Mouse (Mus musculus): ENCODE measurements around the gene Dab2ip. TPM values are rescaled to one million over a fixed set of nuclear protein-coding genes. Genes with fewer than 3 reads are reported as not detected.

The Dab2ip gene
- polyA plus RNA-seq, 1 experiment from 2014 or later: 65.7 TPM

GRCm38 (mm10) chr2:35627298-35627898 lies 69.3 kb downstream of the Dab2ip start:
- peaks cover 40% of the 10 kb centered on the region for H3K4me1 ChIP-seq
- H3K36me3 ChIP-seq: no peaks in the 10 kb centered on the region
- no peak overlapping the region for H3K9ac ChIP-seq
- no peak overlapping the region for H3K4me3 ChIP-seq
- ATAC-seq (ENCODE audit: low FRiP score, low read depth): no peak
- WGBS: 72% methylated on average over 11 of the region's 11 CpGs
- H3K4me2 ChIP-seq (replicated peaks): no peak overlapping the region
- H3K9me3 ChIP-seq: no peaks in the 10 kb centered on the region
- H3K27me3 ChIP-seq (replicated peaks): no peaks in the 10 kb centered on the region
- H3K27ac ChIP-seq: no peak overlapping the region

DNA sequence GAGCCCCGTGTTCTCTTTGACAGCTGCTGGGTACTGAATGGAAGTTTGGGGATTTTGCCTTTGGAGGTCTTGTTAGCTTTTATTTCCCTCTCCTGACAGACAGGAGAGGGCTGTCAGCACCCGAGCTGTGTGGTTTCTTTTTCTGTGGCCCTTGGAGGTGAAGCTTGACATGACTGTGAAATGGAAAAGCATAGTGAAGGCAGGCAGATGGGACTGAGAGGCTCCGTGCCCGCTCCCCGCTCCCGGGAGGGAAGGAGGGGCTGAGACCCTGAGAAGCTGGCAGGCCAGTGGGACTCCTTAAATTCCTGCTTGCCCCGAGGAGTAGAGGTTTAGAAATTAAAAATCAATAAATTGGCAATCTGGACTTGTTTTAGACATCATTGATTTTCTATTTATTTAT lies 70.0 kb downstream of the Dab2ip start:
- no peak for ATAC-seq (ENCODE audit: low FRiP score, low read depth)
- no peak overlapping the region for H3K27ac ChIP-seq
- 67% methylated on average over 7 of the region's 7 CpGs for WGBS
- H3K4me2 ChIP-seq (replicated peaks): no peak overlapping the region
- H3K27me3 ChIP-seq (replicated peaks): no peaks in the 10 kb centered on the region
- H3K4me1 ChIP-seq: peaks cover 35% of the 10 kb centered on the region
- no peaks in the 10 kb centered on the region for H3K9me3 ChIP-seq
- no peak overlapping the region for H3K4me3 ChIP-seq
- no peaks in the 10 kb centered on the region for H3K36me3 ChIP-seq
- no peak overlapping the region for H3K9ac ChIP-seq

DNA sequence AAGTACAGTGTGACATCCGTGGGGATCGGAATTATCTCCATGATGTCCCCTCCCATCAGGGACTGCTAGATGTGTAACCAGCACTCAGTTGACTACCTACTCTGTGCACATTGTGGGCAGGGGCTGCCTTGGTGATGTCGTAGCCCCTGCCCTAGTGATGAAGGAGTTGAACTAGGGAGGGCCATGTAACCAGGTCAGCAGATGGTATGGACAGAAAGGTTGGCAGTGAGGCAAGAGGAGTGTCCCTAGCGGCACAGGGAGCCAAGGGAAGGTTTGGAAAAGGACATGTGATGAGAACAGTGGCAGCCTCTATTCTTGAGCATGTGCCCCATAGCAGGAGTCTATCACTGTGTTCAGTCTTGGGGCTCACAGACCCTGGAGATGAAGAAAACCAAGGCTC lies 70.6 kb downstream of the Dab2ip start:
- no peak overlapping the region for H3K9ac ChIP-seq
- peaks cover 29% of the 10 kb centered on the region for H3K4me1 ChIP-seq
- H3K9me3 ChIP-seq: no peaks in the 10 kb centered on the region
- no peak overlapping the region for H3K4me3 ChIP-seq
- H3K4me2 ChIP-seq (replicated peaks): no peak overlapping the region
- H3K36me3 ChIP-seq: no peaks in the 10 kb centered on the region
- 91% methylated on average over 4 of the region's 4 CpGs for whole genome bisulfite sequencing
- ATAC-seq (ENCODE audit: low FRiP score, low read depth): no peak
- H3K27ac ChIP-seq: no peak overlapping the region
- H3K27me3 ChIP-seq (replicated peaks): no peaks in the 10 kb centered on the region

- no peak overlapping the region for H3K4me2 ChIP-seq (replicated peaks)
- ATAC-seq (ENCODE audit: low FRiP score, low read depth): no peak
- no peaks in the 10 kb centered on the region for H3K9me3 ChIP-seq
- WGBS: 89% methylated on average over 5 of the region's 8 CpGs
- H3K36me3 ChIP-seq: no peaks in the 10 kb centered on the region
- no peak overlapping the region for H3K27ac ChIP-seq
- no peaks in the 10 kb centered on the region for H3K27me3 ChIP-seq (replicated peaks)
- no peak overlapping the region for H3K9ac ChIP-seq
- peaks cover 24% of the 10 kb centered on the region for H3K4me1 ChIP-seq
- no peak overlapping the region for H3K4me3 ChIP-seq
These were observed 71.1 kb downstream of the Dab2ip start for GRCm38 (mm10) chr2:35629126-35629525.

- H3K4me1 ChIP-seq: peaks cover 4% of the 10 kb centered on the region; the same call in 1 of the 2 replicates
- no peak overlapping the region for H3K4me3 ChIP-seq
- H3K4me2 ChIP-seq (replicated peaks): no peak overlapping the region
- H3K36me3 ChIP-seq: no peaks in the 10 kb centered on the region
- WGBS: 90% methylated on average over 4 of the region's 4 CpGs
- H3K27me3 ChIP-seq (replicated peaks): no peaks in the 10 kb centered on the region
- no peak for ATAC-seq (ENCODE audit: low FRiP score, low read depth)
- H3K9me3 ChIP-seq: no peaks in the 10 kb centered on the region
- H3K27ac ChIP-seq: no peak overlapping the region
- H3K9ac ChIP-seq: no peak overlapping the region
These were observed 75.3 kb downstream of the Dab2ip start for GRCm38 (mm10) chr2:35633392-35633791.

DNA sequence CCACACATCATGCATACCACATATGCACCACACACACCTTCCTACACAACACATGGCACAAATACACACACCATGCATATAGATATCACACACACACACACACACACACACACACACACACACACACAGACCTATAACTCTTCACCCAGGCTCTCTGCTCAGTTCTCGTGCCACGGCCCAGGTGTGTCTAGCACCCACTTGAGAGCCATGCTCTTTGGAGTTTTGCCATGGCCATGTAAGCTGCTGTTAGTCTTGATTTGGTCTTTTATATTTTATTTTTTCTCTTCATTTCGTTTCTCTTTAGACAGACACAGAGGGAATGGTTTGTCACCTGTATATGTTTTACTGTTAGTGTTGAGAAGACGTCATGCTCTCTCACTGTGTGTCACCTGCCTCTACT lies 76.9 kb downstream of the Dab2ip start:
- no peaks in the 10 kb centered on the region for H3K27me3 ChIP-seq (replicated peaks)
- peaks cover 4% of the 10 kb centered on the region; the same call in 1 of the 2 replicates for H3K4me1 ChIP-seq
- no peak overlapping the region for H3K9ac ChIP-seq
- H3K9me3 ChIP-seq: no peaks in the 10 kb centered on the region
- no peak overlapping the region for H3K4me3 ChIP-seq
- H3K4me2 ChIP-seq (replicated peaks): no peak overlapping the region
- H3K36me3 ChIP-seq: no peaks in the 10 kb centered on the region
- no peak for ATAC-seq (ENCODE audit: low FRiP score, low read depth)
- WGBS: 90% methylated on average over 4 of the region's 4 CpGs
- no peak overlapping the region for H3K27ac ChIP-seq

DNA sequence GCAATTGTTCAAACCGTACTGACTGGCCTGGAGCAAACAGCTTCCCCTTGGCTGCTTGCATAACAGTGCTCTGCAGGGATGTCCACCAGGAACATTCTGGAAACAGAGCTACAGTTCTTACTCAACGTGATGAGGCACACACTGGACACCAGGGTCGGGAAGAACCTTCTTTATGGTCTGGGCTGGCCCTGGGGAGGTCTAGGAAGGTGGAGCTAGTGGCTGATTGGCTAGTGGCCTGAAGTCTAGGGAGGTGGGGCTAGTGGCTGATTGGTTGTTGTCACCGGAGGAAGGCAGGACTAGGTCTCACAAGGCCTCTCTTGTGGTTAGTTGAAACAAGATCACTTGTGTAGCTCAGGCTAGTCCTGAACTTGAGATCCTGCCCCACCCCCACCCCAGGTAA lies 77.5 kb downstream of the Dab2ip start:
- H3K4me2 ChIP-seq (replicated peaks): no peak overlapping the region
- no peak overlapping the region for H3K9ac ChIP-seq
- H3K36me3 ChIP-seq: no peaks in the 10 kb centered on the region
- H3K27ac ChIP-seq: no peak overlapping the region
- H3K4me3 ChIP-seq: no peak overlapping the region
- 64% methylated on average over 4 of the region's 4 CpGs for WGBS
- no peaks in the 10 kb centered on the region for H3K9me3 ChIP-seq
- H3K4me1 ChIP-seq: peaks cover 4% of the 10 kb centered on the region; the same call in 1 of the 2 replicates
- ATAC-seq (ENCODE audit: low FRiP score, low read depth): no peak
- no peaks in the 10 kb centered on the region for H3K27me3 ChIP-seq (replicated peaks)

DNA sequence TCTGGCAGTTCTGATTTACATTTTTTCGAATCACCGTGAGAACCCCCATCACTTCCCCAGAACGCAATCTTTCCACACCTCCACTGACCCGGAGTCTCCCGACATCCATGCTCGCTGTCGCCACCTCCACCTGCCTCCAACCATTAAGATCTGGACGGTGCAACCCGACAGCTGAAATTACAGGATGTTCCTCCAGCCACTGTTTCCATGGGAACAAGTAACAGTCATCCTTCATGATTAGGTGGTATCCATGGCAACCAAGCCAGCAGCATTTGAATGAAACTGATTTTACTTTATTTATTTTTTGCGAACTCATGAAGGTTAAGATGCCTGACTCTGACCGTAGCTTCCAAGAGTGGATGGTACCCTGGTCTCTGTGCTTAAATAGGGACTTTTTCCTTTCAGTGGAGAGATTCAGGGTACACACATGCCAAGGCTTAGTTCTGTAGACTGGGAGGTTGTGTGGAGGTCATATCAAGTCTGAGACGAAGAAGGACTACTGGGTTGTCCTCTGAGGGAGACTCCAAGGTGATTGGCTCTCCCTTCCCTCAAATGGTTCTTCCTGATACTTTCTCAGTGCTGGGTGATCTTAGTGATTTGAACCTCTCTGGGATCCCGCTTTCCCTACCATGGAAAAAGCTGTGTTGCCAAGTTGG lies 79.9 kb downstream of the Dab2ip start:
- Histone ChIP-seq H3K27me3 (replicated peaks) (no peaks in the 10 kb centered on the region), H3K9me3 (no peaks in the 10 kb centered on the region), H3K4me2 (replicated peaks) (no peak overlapping the region), H3K27ac (no peak overlapping the region), H3K9ac (no peak overlapping the region), H3K4me1 (peaks cover 4% of the 10 kb centered on the region; the same call in 1 of the 2 replicates), H3K36me3 (0 out of 2 replicates have a peak, but pooled peaks cover 2% of the 10 kb centered on the region), H3K4me3 (no peak overlapping the region)
- 68% methylated on average over 13 of the region's 13 CpGs for WGBS
- 0 out of 2 replicates have a peak, but pooled peaks have one; percentile 63 for ATAC-seq (ENCODE audit: low FRiP score, low read depth)

DNA sequence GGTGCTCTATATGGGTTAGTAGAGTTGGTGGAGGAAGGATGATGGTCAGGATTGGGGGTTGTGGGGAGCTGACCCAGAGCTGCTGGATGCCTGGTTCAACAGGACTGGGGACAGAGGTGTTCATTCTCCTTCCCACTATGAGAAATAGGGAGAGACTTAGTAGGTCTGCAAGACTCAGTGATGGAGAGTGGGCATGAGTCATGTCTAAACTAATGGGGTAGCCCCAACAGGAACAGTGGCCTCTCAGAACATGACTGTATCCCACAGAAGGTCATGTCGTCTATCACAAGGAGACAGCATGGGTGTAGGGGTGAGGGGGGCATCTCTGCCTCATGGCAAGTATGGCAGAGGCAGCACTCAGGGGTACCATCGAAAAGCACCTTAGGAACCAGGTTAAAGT lies 81.7 kb downstream of the Dab2ip start:
- 93% methylated on average over 2 of the region's 2 CpGs for WGBS
- Histone ChIP-seq H3K9ac (no peak overlapping the region), H3K4me3 (no peak overlapping the region), H3K4me2 (replicated peaks) (no peak overlapping the region), H3K27me3 (replicated peaks) (no peaks in the 10 kb centered on the region), H3K4me1 (peaks cover 4% of the 10 kb centered on the region; the same call in 1 of the 2 replicates), H3K27ac (no peak overlapping the region), H3K36me3 (peaks cover 4% of the 10 kb centered on the region; the same call in 1 of the 2 replicates), H3K9me3 (no peaks in the 10 kb centered on the region)
- no peak for ATAC-seq (ENCODE audit: low FRiP score, low read depth)

DNA sequence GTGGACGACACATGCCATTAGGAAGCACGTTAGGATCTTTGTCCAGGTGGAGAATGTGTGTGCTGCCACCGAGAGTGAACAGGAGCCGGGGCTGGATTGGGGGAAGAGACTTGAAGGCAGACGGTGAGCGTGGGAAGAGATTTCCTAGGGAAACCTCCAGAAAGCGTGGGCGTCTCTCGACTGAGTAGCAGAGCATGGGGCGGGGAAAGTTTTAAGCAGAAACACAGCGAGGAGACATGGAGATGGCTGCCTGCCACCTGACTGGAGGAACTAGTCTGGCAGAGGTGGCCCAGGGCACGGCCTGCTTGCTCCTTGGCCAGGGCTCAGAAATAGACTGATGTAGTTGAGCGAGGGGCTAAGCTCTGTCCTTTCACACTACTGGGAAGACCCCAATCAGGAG lies 82.5 kb downstream of the Dab2ip start:
- Histone ChIP-seq H3K36me3 (peaks cover 6% of the 10 kb centered on the region; the same call in 1 of the 2 replicates), H3K27me3 (replicated peaks) (no peaks in the 10 kb centered on the region), H3K9me3 (no peaks in the 10 kb centered on the region), H3K27ac (no peak overlapping the region), H3K4me3 (no peak overlapping the region), H3K4me1 (peaks cover 4% of the 10 kb centered on the region; the same call in 1 of the 2 replicates), H3K9ac (no peak overlapping the region), H3K4me2 (replicated peaks) (no peak overlapping the region)
- 85% methylated on average over 13 of the region's 13 CpGs for WGBS
- no peak for ATAC-seq (ENCODE audit: low FRiP score, low read depth)

GRCm38 (mm10) chr2:35642224-35642623 lies 84.2 kb downstream of the Dab2ip start:
- Histone ChIP-seq H3K27me3 (replicated peaks) (no peaks in the 10 kb centered on the region), H3K4me3 (no peak overlapping the region), H3K9ac (no peak overlapping the region), H3K36me3 (peaks cover 6% of the 10 kb centered on the region; the same call in 1 of the 2 replicates), H3K9me3 (no peaks in the 10 kb centered on the region), H3K4me2 (replicated peaks) (no peak overlapping the region), H3K27ac (no peak overlapping the region), H3K4me1 (peaks cover 4% of the 10 kb centered on the region; the same call in 1 of the 2 replicates)
- ATAC-seq (ENCODE audit: low FRiP score, low read depth): no peak
- WGBS: 86% methylated on average over 7 of the region's 7 CpGs

DNA sequence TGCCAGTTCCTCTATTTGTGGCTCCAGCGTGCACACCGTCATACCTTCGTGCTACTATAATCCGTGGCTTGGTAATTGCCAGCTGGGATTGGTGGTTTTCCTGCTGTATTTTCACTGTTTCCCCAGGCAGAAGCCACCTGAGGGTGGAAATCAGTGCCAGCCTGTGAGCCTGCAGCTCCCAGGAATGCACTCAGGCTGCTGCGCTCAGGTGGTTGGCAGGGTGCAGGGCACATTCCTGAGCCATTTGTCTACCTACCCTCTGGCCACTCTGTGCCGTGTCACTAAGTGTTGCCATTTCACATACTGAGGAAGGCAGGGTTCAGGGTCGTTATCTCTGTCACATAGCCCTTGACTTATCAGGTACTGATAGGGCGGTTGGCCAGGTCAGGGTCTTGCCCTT lies 88.5 kb downstream of the Dab2ip start:
- Histone ChIP-seq H3K27me3 (replicated peaks) (no peaks in the 10 kb centered on the region), H3K36me3 (peaks cover 6% of the 10 kb centered on the region; the same call in 1 of the 2 replicates), H3K4me3 (no peak overlapping the region), H3K9ac (no peak overlapping the region), H3K4me2 (replicated peaks) (no peak overlapping the region), H3K9me3 (no peaks in the 10 kb centered on the region), H3K27ac (no peak overlapping the region), H3K4me1 (no peaks in the 10 kb centered on the region)
- 88% methylated on average over 8 of the region's 8 CpGs for WGBS
- ATAC-seq (ENCODE audit: low FRiP score, low read depth): no peak

Data from neural tube, embryonic 12.5 days (tissue).